Mouse (Mus musculus) testis, adult 2 months (tissue): Measurements from ENCODE around the gene Gm21905.

Source experiments
- CTCF ChIP-seq: fragments of 200-500 bp; IDR thresholded peaks from 2 replicates; pipeline ENCODE4 v1.5.1; 2012; ENCODE audit warnings: low read depth, mild to moderate bottlenecking, inconsistent platforms, low read length, moderate library complexity; ENCODE audit not compliant: control insufficient read depth, insufficient read depth, insufficient replicate concordance
- POLR2A ChIP-seq: fragments of 200-500 bp; IDR thresholded peaks from 2 replicates; pipeline ENCODE4 v1.6.1; 2012; ENCODE audit warnings: low read depth, mild to moderate bottlenecking, inconsistent platforms, low read length, moderate library complexity; ENCODE audit not compliant: control insufficient read depth

DNA sequence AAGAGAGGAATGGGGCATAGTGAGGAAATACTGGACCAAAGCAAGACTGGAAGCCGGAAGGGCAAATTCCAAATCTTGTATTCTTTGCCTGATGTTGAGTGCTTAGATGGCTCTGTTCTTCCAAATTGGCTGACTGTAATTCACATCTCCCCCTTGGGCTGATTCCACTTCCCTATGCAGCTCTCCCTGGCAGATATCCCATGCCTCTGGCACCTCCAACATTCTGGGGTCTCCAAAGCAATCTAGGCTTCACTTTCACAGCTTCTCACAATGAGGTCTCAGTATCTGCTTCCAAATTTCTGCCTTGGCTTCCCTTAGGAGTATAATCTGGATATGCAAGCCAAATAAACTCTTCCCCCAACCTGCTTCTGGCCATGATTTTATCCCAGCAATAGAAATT is 47.3 kb downstream of the Gm21905 start:
- TF ChIP-seq CTCF, result no peak
- no peak for TF ChIP-seq POLR2A
